Mouse (Mus musculus) regulatory T cell (primary cell): Measurements from ENCODE around the gene Zfp446.
"Not testable (repeated sequence)": the region's sequence is repeated elsewhere in the genome, so short reads cannot be mapped to it uniquely, and the experiment has no call there.

Experiments
- in situ Hi-C: fragments of 300-600 bp; cut with MboI, MseI; formaldehyde crosslinking; loops from one replicate; pipeline ENCODE4 v1.15.1; 2025; ENCODE audit warnings: high pct_unique_total_duplicates

Gene Zfp446

GRCm38 (mm10) chr7:12977682-12978389 is at the start of gene Zfp446:
Gene Zfp446 (plus strand): TSS chr7:12977848.
- in situ Hi-C loops: no loop called here

- in situ Hi-C loops: no loop called here
Observed at GRCm38 (mm10) chr7:12933615-12934140, 44.0 kb upstream of the Zfp446 start.

- in situ Hi-C loops: no loop called here
Observed at GRCm38 (mm10) chr7:12934808-12935207, 42.8 kb upstream of the Zfp446 start.

- in situ Hi-C loops: not testable (repeated sequence)
Observed at GRCm38 (mm10) chr7:12937254-12937803, 40.3 kb upstream of the Zfp446 start.

GRCm38 (mm10) chr7:12940599-12940998 is 37.0 kb upstream of the Zfp446 start:
- in situ Hi-C loops: no loop called here

GRCm38 (mm10) chr7:12943488-12943887 is 34.2 kb upstream of the Zfp446 start:
- in situ Hi-C loops: no loop called here

- in situ Hi-C loops: no loop called here
Observed at GRCm38 (mm10) chr7:12949032-12949871, 28.4 kb upstream of the Zfp446 start.

GRCm38 (mm10) chr7:12949872-12950229 is 27.8 kb upstream of the Zfp446 start:
- in situ Hi-C loops: no loop called here

GRCm38 (mm10) chr7:12954896-12955295 is 22.8 kb upstream of the Zfp446 start:
- in situ Hi-C loops: no loop called here

- in situ Hi-C loops: no loop called here
Observed at GRCm38 (mm10) chr7:12957511-12957910, 20.1 kb upstream of the Zfp446 start.

- in situ Hi-C loops: no loop called here
Observed at GRCm38 (mm10) chr7:12958948-12959347, 18.7 kb upstream of the Zfp446 start.

GRCm38 (mm10) chr7:12959718-12960117 is 17.9 kb upstream of the Zfp446 start:
- in situ Hi-C loops: no loop called here

GRCm38 (mm10) chr7:12961511-12962141 is 16.0 kb upstream of the Zfp446 start:
- in situ Hi-C loops: no loop called here

GRCm38 (mm10) chr7:12965678-12966091 is 12.0 kb upstream of the Zfp446 start, which contains the start of gene Zfp324:
Gene Zfp324 (plus strand): TSS chr7:12965838.
- in situ Hi-C loops: no loop called here

- in situ Hi-C loops: no loop called here
Observed at GRCm38 (mm10) chr7:12966104-12966845, 11.4 kb upstream of the Zfp446 start.

GRCm38 (mm10) chr7:12970906-12971305 is 6.7 kb upstream of the Zfp446 start:
- in situ Hi-C loops: no loop called here

GRCm38 (mm10) chr7:12978931-12979722 is 1.5 kb downstream of the Zfp446 start:
- in situ Hi-C loops: no loop called here

GRCm38 (mm10) chr7:12979776-12980175 is 2.1 kb downstream of the Zfp446 start:
- in situ Hi-C loops: no loop called here

- in situ Hi-C loops: no loop called here
Observed at GRCm38 (mm10) chr7:12980291-12980690, 2.6 kb downstream of the Zfp446 start.

- in situ Hi-C loops: no loop called here
Observed at GRCm38 (mm10) chr7:12985724-12986123, 8.1 kb downstream of the Zfp446 start.
